Mouse (Mus musculus): ENCODE results near the gene Lamb1. TPM values are rescaled to one million over a fixed set of nuclear protein-coding genes. Genes with fewer than 3 reads are reported as not detected.
A peak's percentile ranks its signal among the peaks of the same experiment; 100 is the strongest.

Lamb1 gene
- polyA plus RNA-seq, 1 experiment from 2014 or later: 4.9 TPM

- H3K4me1 ChIP-seq (ENCODE audit: control insufficient read depth, insufficient read depth, low read length): no peaks in the 10 kb centered on the region
- WGBS: 90% methylated on average over 8 of the region's 8 CpGs
- no peak for ATAC-seq (ENCODE audit: low read depth)
- no peak overlapping the region for H3K4me2 ChIP-seq (ENCODE audit: low read depth, low read length)
- no peaks in the 10 kb centered on the region for H3K27me3 ChIP-seq (ENCODE audit: control insufficient read depth, insufficient read depth, low read length)
- H3K4me3 ChIP-seq (ENCODE audit: low read depth, low read length): no peak overlapping the region
- H3K36me3 ChIP-seq (ENCODE audit: control insufficient read depth, insufficient read depth, low read length): no peaks in the 10 kb centered on the region
- no peak overlapping the region for H3K27ac ChIP-seq (ENCODE audit: low read depth, low read length)
- H3K9ac ChIP-seq (replicated peaks; ENCODE audit: low read depth, low read length): no peak overlapping the region
- no peaks in the 10 kb centered on the region for H3K9me3 ChIP-seq (ENCODE audit: control insufficient read depth, low read length)
These were observed 33.5 kb downstream of the Lamb1 start for GRCm38 (mm10) chr12:31298530-31298929.

DNA sequence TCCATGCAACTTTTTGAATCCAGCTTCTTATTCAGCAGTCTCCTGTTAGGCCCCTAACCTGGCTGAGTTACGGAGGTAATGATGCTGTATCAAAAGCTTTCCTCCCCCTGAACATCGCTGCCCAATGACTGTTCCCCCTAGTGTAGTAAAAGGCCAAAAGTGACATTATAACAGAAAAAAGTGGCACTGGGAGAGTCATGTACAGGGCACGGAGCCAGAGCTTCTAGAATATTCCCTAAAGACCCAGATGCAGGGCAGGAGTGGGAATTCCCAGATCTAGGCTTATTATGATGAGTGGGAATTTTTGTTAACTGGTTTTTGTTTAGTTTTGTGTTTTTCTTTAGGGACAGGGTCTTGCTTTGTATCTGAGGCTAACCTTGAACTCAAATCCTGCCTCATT, 34.1 kb downstream of the Lamb1 start:
- no peak overlapping the region for H3K9ac ChIP-seq (replicated peaks; ENCODE audit: low read depth, low read length)
- no peaks in the 10 kb centered on the region for H3K36me3 ChIP-seq (ENCODE audit: control insufficient read depth, insufficient read depth, low read length)
- H3K9me3 ChIP-seq (ENCODE audit: control insufficient read depth, low read length): no peaks in the 10 kb centered on the region
- H3K4me2 ChIP-seq (ENCODE audit: low read depth, low read length): no peak overlapping the region
- no peaks in the 10 kb centered on the region for H3K4me1 ChIP-seq (ENCODE audit: control insufficient read depth, insufficient read depth, low read length)
- no peaks in the 10 kb centered on the region for H3K27me3 ChIP-seq (ENCODE audit: control insufficient read depth, insufficient read depth, low read length)
- H3K27ac ChIP-seq (ENCODE audit: low read depth, low read length): no peak overlapping the region
- H3K4me3 ChIP-seq (ENCODE audit: low read depth, low read length): no peak overlapping the region
- no peak for ATAC-seq (ENCODE audit: low read depth)
- WGBS: 89% methylated on average over 3 of the region's 3 CpGs

GRCm38 (mm10) chr12:31299676-31300197, 34.7 kb downstream of the Lamb1 start:
- H3K9ac ChIP-seq (replicated peaks; ENCODE audit: low read depth, low read length): no peak overlapping the region
- no peak for ATAC-seq (ENCODE audit: low read depth)
- H3K4me3 ChIP-seq (ENCODE audit: low read depth, low read length): no peak overlapping the region
- no peaks in the 10 kb centered on the region for H3K4me1 ChIP-seq (ENCODE audit: control insufficient read depth, insufficient read depth, low read length)
- H3K27ac ChIP-seq (ENCODE audit: low read depth, low read length): no peak overlapping the region
- H3K36me3 ChIP-seq (ENCODE audit: control insufficient read depth, insufficient read depth, low read length): no peaks in the 10 kb centered on the region
- H3K4me2 ChIP-seq (ENCODE audit: low read depth, low read length): no peak overlapping the region
- H3K27me3 ChIP-seq (ENCODE audit: control insufficient read depth, insufficient read depth, low read length): no peaks in the 10 kb centered on the region
- H3K9me3 ChIP-seq (ENCODE audit: control insufficient read depth, low read length): no peaks in the 10 kb centered on the region
- WGBS: 88% methylated on average over 14 of the region's 14 CpGs

GRCm38 (mm10) chr12:31300276-31300675, 35.2 kb downstream of the Lamb1 start:
- Histone ChIP-seq H3K4me3 (ENCODE audit: low read depth, low read length) (no peak overlapping the region), H3K27ac (ENCODE audit: low read depth, low read length) (no peak overlapping the region), H3K4me2 (ENCODE audit: low read depth, low read length) (no peak overlapping the region), H3K9ac (replicated peaks; ENCODE audit: low read depth, low read length) (no peak overlapping the region), H3K9me3 (ENCODE audit: control insufficient read depth, low read length) (no peaks in the 10 kb centered on the region), H3K4me1 (ENCODE audit: control insufficient read depth, insufficient read depth, low read length) (no peaks in the 10 kb centered on the region), H3K27me3 (ENCODE audit: control insufficient read depth, insufficient read depth, low read length) (no peaks in the 10 kb centered on the region), H3K36me3 (ENCODE audit: control insufficient read depth, insufficient read depth, low read length) (no peaks in the 10 kb centered on the region)
- ATAC-seq (ENCODE audit: low read depth): no peak
- WGBS: 97% methylated on average over 9 of the region's 9 CpGs

GRCm38 (mm10) chr12:31302266-31302665, 37.2 kb downstream of the Lamb1 start:
- no peaks in the 10 kb centered on the region for H3K4me1 ChIP-seq (ENCODE audit: control insufficient read depth, insufficient read depth, low read length)

GRCm38 (mm10) chr12:31302766-31303511, 37.9 kb downstream of the Lamb1 start:
- no peaks in the 10 kb centered on the region for H3K4me1 ChIP-seq (ENCODE audit: control insufficient read depth, insufficient read depth, low read length)
- no peak overlapping the region for H3K9ac ChIP-seq (replicated peaks; ENCODE audit: low read depth, low read length)
- H3K4me2 ChIP-seq (ENCODE audit: low read depth, low read length): no peak overlapping the region
- 70% methylated on average over 16 of the region's 16 CpGs for WGBS
- H3K27me3 ChIP-seq (ENCODE audit: control insufficient read depth, insufficient read depth, low read length): no peaks in the 10 kb centered on the region
- H3K9me3 ChIP-seq (ENCODE audit: control insufficient read depth, low read length): no peaks in the 10 kb centered on the region
- no peaks in the 10 kb centered on the region for H3K36me3 ChIP-seq (ENCODE audit: control insufficient read depth, insufficient read depth, low read length)
- H3K27ac ChIP-seq (ENCODE audit: low read depth, low read length): no peak overlapping the region
- H3K4me3 ChIP-seq (ENCODE audit: low read depth, low read length): no peak overlapping the region
- ATAC-seq (ENCODE audit: low read depth): peak; percentile 67; the same call in 1 of the 2 replicates

More at GRCm38 (mm10) chr12:31302266-31302665, 37.2 kb downstream of the Lamb1 start:
- H3K9me3 ChIP-seq (ENCODE audit: control insufficient read depth, low read length): no peaks in the 10 kb centered on the region
- 0 out of 2 replicates have a peak, but pooled peaks have one; percentile 7 for ATAC-seq (ENCODE audit: low read depth)
- no peaks in the 10 kb centered on the region for H3K27me3 ChIP-seq (ENCODE audit: control insufficient read depth, insufficient read depth, low read length)
- 69% methylated on average over 5 of the region's 5 CpGs for WGBS
- no peak overlapping the region for H3K4me2 ChIP-seq (ENCODE audit: low read depth, low read length)
- no peak overlapping the region for H3K27ac ChIP-seq (ENCODE audit: low read depth, low read length)
- H3K9ac ChIP-seq (replicated peaks; ENCODE audit: low read depth, low read length): no peak overlapping the region
- H3K36me3 ChIP-seq (ENCODE audit: control insufficient read depth, insufficient read depth, low read length): no peaks in the 10 kb centered on the region
- no peak overlapping the region for H3K4me3 ChIP-seq (ENCODE audit: low read depth, low read length)

DNA sequence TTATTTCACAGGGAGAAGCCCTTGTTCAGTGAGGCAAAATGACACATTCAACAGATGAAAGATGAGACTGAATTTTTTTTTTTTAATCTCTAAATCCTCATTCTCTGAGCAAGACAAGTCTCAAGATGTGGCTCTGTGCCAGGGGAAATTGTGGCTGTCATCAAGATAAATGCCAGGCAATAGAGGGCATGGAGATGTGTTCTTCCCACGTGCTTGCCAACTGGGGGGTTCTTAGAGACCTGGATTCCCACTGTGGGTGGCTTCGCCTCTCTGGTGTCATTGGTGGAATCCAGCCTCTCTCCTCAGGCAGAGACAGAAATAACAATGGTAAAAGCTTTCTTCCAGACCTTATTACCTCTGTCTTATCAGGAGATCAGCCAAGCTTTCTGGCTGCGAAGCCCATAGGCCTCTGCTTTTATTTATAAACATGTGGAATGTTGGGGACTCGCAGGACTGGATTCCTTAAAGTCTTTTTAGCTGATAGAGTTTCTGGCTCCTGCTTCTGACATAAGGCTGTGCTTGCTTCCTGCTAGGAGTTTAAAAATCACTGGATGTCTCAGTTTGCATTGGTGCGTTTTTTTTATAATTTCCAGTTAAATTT, 41.1 kb downstream of the Lamb1 start:
- Histone ChIP-seq H3K27me3 (ENCODE audit: control insufficient read depth, insufficient read depth, low read length) (no peaks in the 10 kb centered on the region), H3K36me3 (ENCODE audit: control insufficient read depth, insufficient read depth, low read length) (no peaks in the 10 kb centered on the region), H3K27ac (ENCODE audit: low read depth, low read length) (no peak overlapping the region), H3K9ac (replicated peaks; ENCODE audit: low read depth, low read length) (no peak overlapping the region), H3K4me2 (ENCODE audit: low read depth, low read length) (no peak overlapping the region), H3K4me1 (ENCODE audit: control insufficient read depth, insufficient read depth, low read length) (no peaks in the 10 kb centered on the region), H3K4me3 (ENCODE audit: low read depth, low read length) (no peak overlapping the region), H3K9me3 (ENCODE audit: control insufficient read depth, low read length) (no peaks in the 10 kb centered on the region)
- no peak for ATAC-seq (ENCODE audit: low read depth)
- WGBS: 83% methylated on average over 5 of the region's 5 CpGs

- no peaks in the 10 kb centered on the region for H3K27me3 ChIP-seq (ENCODE audit: control insufficient read depth, insufficient read depth, low read length)
- ATAC-seq (ENCODE audit: low read depth): no peak
- H3K4me1 ChIP-seq (ENCODE audit: control insufficient read depth, insufficient read depth, low read length): no peaks in the 10 kb centered on the region
- no peaks in the 10 kb centered on the region for H3K36me3 ChIP-seq (ENCODE audit: control insufficient read depth, insufficient read depth, low read length)
- no peak overlapping the region for H3K9ac ChIP-seq (replicated peaks; ENCODE audit: low read depth, low read length)
- H3K4me3 ChIP-seq (ENCODE audit: low read depth, low read length): no peak overlapping the region
- H3K4me2 ChIP-seq (ENCODE audit: low read depth, low read length): no peak overlapping the region
- WGBS: 93% methylated on average over 8 of the region's 8 CpGs
- no peaks in the 10 kb centered on the region for H3K9me3 ChIP-seq (ENCODE audit: control insufficient read depth, low read length)
- H3K27ac ChIP-seq (ENCODE audit: low read depth, low read length): no peak overlapping the region
These were observed 42.0 kb downstream of the Lamb1 start for GRCm38 (mm10) chr12:31307011-31307410.

- H3K36me3 ChIP-seq (ENCODE audit: control insufficient read depth, insufficient read depth, low read length): no peaks in the 10 kb centered on the region
- H3K4me1 ChIP-seq (ENCODE audit: control insufficient read depth, insufficient read depth, low read length): no peaks in the 10 kb centered on the region
- H3K27me3 ChIP-seq (ENCODE audit: control insufficient read depth, insufficient read depth, low read length): no peaks in the 10 kb centered on the region
- no peak overlapping the region for H3K27ac ChIP-seq (ENCODE audit: low read depth, low read length)
- H3K4me3 ChIP-seq (ENCODE audit: low read depth, low read length): no peak overlapping the region
- no peaks in the 10 kb centered on the region for H3K9me3 ChIP-seq (ENCODE audit: control insufficient read depth, low read length)
- no peak for ATAC-seq (ENCODE audit: low read depth)
- H3K9ac ChIP-seq (replicated peaks; ENCODE audit: low read depth, low read length): no peak overlapping the region
- no peak overlapping the region for H3K4me2 ChIP-seq (ENCODE audit: low read depth, low read length)
- 97% methylated on average over 8 of the region's 8 CpGs for WGBS
These were observed 42.7 kb downstream of the Lamb1 start for GRCm38 (mm10) chr12:31307756-31308155.
